Mouse (Mus musculus) erythroblast, embryonic 14.5 days (primary cell): Measurements from ENCODE around the gene Sync.

Experiments used
- GATA1 ChIP-seq: IDR thresholded peaks from 2 replicates; pipeline ENCODE4 v1.6.1; 2012; ENCODE audit warnings: low read length, inconsistent platforms, mixed read lengths
- TAL1 ChIP-seq: IDR thresholded peaks from 3 replicates; pipeline ENCODE4 v1.6.1; 2012; ENCODE audit warnings: low read length, inconsistent platforms, mixed read lengths

DNA sequence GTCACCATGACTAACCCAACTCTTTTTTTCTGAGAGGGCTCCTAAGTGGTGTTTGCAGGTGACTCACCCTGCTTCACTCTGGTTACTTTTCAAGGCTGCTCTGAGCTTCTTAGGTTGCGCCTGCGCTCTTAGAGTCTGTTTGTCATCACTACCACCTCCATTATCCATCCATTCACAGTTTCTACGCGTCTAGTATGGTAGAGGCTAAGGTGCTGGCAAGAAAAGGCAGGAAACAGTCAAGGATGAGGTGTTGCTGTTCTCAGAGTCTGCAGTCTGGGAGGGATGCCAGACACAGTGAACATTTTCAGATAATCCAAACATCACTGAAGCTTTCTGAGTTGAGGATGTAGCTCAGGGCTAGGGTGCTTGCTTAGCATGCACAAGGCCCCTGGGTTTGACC is 10.3 kb downstream of the Sync start:
- TF ChIP-seq GATA1, result no peak
- TF ChIP-seq TAL1, result no peak
